Mouse (Mus musculus): ENCODE data around the gene Ccdc32. TPM values are rescaled to one million over a fixed set of nuclear protein-coding genes. Genes with fewer than 3 reads are reported as not detected.
"Not testable (repeated sequence)": the region's sequence is repeated elsewhere in the genome, so short reads cannot be mapped to it uniquely, and the experiment has no call there.

Ccdc32 gene
- polyA plus RNA-seq, 1 experiment, result 0.75 TPM

GRCm38 (mm10) chr2:119018391-119019122 lies 10.6 kb downstream of the Ccdc32 start:
- no peak overlapping the region for H3K4me3 ChIP-seq (replicated peaks)
- peaks cover 4% of the 10 kb centered on the region for H3K4me1 ChIP-seq (ENCODE audit: control insufficient read depth)
- TF ChIP-seq TAL1 (IDR thresholded peaks at IDR 0.05; ENCODE audit: low read length) (no peak), GATA1 (IDR thresholded peaks at IDR 0.05; ENCODE audit: low read length) (no peak)
- H3K36me3 ChIP-seq (ENCODE audit: control insufficient read depth), result peaks cover 45% of the 10 kb centered on the region
- H3K27me3 ChIP-seq (ENCODE audit: control insufficient read depth), result peaks cover 3% of the 10 kb centered on the region; the same call in 1 of the 2 replicates
- peaks cover 7% of the 10 kb centered on the region for H3K9me3 ChIP-seq (ENCODE audit: control insufficient read depth, low read length)

GRCm38 (mm10) chr2:119017647-119018046 lies 11.5 kb downstream of the Ccdc32 start:
- Histone ChIP-seq H3K4me3 (replicated peaks) (no peak overlapping the region), H3K9me3 (ENCODE audit: control insufficient read depth, low read length) (peaks cover 7% of the 10 kb centered on the region), H3K27me3 (ENCODE audit: control insufficient read depth) (peaks cover 3% of the 10 kb centered on the region; the same call in 1 of the 2 replicates), H3K4me1 (ENCODE audit: control insufficient read depth) (peaks cover 4% of the 10 kb centered on the region), H3K36me3 (ENCODE audit: control insufficient read depth) (peaks cover 39% of the 10 kb centered on the region)
- no peak for TF ChIP-seq GATA1 (IDR thresholded peaks at IDR 0.05; ENCODE audit: low read length)
- no peak for TF ChIP-seq TAL1 (IDR thresholded peaks at IDR 0.05; ENCODE audit: low read length)

GRCm38 (mm10) chr2:119016312-119016711 lies 12.9 kb downstream of the Ccdc32 start:
- peaks cover 28% of the 10 kb centered on the region for H3K36me3 ChIP-seq (ENCODE audit: control insufficient read depth)
- H3K4me1 ChIP-seq (ENCODE audit: control insufficient read depth); H3K27me3 ChIP-seq (ENCODE audit: control insufficient read depth); H3K9me3 ChIP-seq (ENCODE audit: control insufficient read depth, low read length); H3K4me3 ChIP-seq (replicated peaks): not testable (repeated sequence)

- Histone ChIP-seq H3K4me3 (replicated peaks) (no peak overlapping the region), H3K27me3 (ENCODE audit: control insufficient read depth) (peaks cover 7% of the 10 kb centered on the region), H3K4me1 (ENCODE audit: control insufficient read depth) (peaks cover 4% of the 10 kb centered on the region), H3K9me3 (ENCODE audit: control insufficient read depth, low read length) (peaks cover 7% of the 10 kb centered on the region), H3K36me3 (ENCODE audit: control insufficient read depth) (peaks cover 23% of the 10 kb centered on the region)
- TF ChIP-seq GATA1 (IDR thresholded peaks at IDR 0.05; ENCODE audit: low read length), result no peak
- TF ChIP-seq TAL1 (IDR thresholded peaks at IDR 0.05; ENCODE audit: low read length), result no peak
Measured at GRCm38 (mm10) chr2:119015604-119016180, 13.5 kb downstream of the Ccdc32 start.

GRCm38 (mm10) chr2:119014989-119015388 lies 14.2 kb downstream of the Ccdc32 start:
- no peak overlapping the region for H3K4me3 ChIP-seq (replicated peaks)
- peaks cover 7% of the 10 kb centered on the region for H3K27me3 ChIP-seq (ENCODE audit: control insufficient read depth)
- H3K36me3 ChIP-seq (ENCODE audit: control insufficient read depth), result peaks cover 17% of the 10 kb centered on the region
- H3K9me3 ChIP-seq (ENCODE audit: control insufficient read depth, low read length), result peaks cover 7% of the 10 kb centered on the region
- H3K4me1 ChIP-seq (ENCODE audit: control insufficient read depth), result peaks cover 4% of the 10 kb centered on the region
- TF ChIP-seq GATA1 (IDR thresholded peaks at IDR 0.05; ENCODE audit: low read length) (no peak), TAL1 (IDR thresholded peaks at IDR 0.05; ENCODE audit: low read length) (no peak)

GRCm38 (mm10) chr2:119009376-119009775 lies 19.8 kb downstream of the Ccdc32 start:
- Histone ChIP-seq H3K36me3 (ENCODE audit: control insufficient read depth) (no peaks in the 10 kb centered on the region), H3K27me3 (ENCODE audit: control insufficient read depth) (peaks cover 4% of the 10 kb centered on the region), H3K4me3 (replicated peaks) (no peak overlapping the region), H3K9me3 (ENCODE audit: control insufficient read depth, low read length) (no peaks in the 10 kb centered on the region), H3K4me1 (ENCODE audit: control insufficient read depth) (peaks cover 9% of the 10 kb centered on the region)
- no peak for TF ChIP-seq GATA1 (IDR thresholded peaks at IDR 0.05; ENCODE audit: low read length)
- TF ChIP-seq TAL1 (IDR thresholded peaks at IDR 0.05; ENCODE audit: low read length), result no peak

GRCm38 (mm10) chr2:119006886-119007285 lies 22.3 kb downstream of the Ccdc32 start:
- Histone ChIP-seq H3K36me3 (ENCODE audit: control insufficient read depth) (no peaks in the 10 kb centered on the region), H3K4me1 (ENCODE audit: control insufficient read depth) (peaks cover 9% of the 10 kb centered on the region), H3K4me3 (replicated peaks) (no peak overlapping the region), H3K9me3 (ENCODE audit: control insufficient read depth, low read length) (no peaks in the 10 kb centered on the region), H3K27me3 (ENCODE audit: control insufficient read depth) (no peaks in the 10 kb centered on the region)
- no peak for TF ChIP-seq TAL1 (IDR thresholded peaks at IDR 0.05; ENCODE audit: low read length)
- no peak for TF ChIP-seq GATA1 (IDR thresholded peaks at IDR 0.05; ENCODE audit: low read length)

- H3K9me3 ChIP-seq (ENCODE audit: control insufficient read depth, low read length), result no peaks in the 10 kb centered on the region
- TF ChIP-seq TAL1 (IDR thresholded peaks at IDR 0.05; ENCODE audit: low read length), result no peak
- TF ChIP-seq GATA1 (IDR thresholded peaks at IDR 0.05; ENCODE audit: low read length), result no peak
- peaks cover 44% of the 10 kb centered on the region for H3K27me3 ChIP-seq (ENCODE audit: control insufficient read depth)
- no peaks in the 10 kb centered on the region for H3K36me3 ChIP-seq (ENCODE audit: control insufficient read depth)
- H3K4me1 ChIP-seq (ENCODE audit: control insufficient read depth), result peaks cover 6% of the 10 kb centered on the region
- H3K4me3 ChIP-seq (replicated peaks), result no peak overlapping the region
Measured at GRCm38 (mm10) chr2:118999025-118999639, 30.1 kb downstream of the Ccdc32 start.

- Histone ChIP-seq H3K27me3 (ENCODE audit: control insufficient read depth) (peaks cover 49% of the 10 kb centered on the region), H3K9me3 (ENCODE audit: control insufficient read depth, low read length) (no peaks in the 10 kb centered on the region), H3K4me3 (replicated peaks) (no peak overlapping the region), H3K36me3 (ENCODE audit: control insufficient read depth) (no peaks in the 10 kb centered on the region), H3K4me1 (ENCODE audit: control insufficient read depth) (peaks cover 6% of the 10 kb centered on the region)
- TF ChIP-seq GATA1 (IDR thresholded peaks at IDR 0.05; ENCODE audit: low read length), result no peak
- no peak for TF ChIP-seq TAL1 (IDR thresholded peaks at IDR 0.05; ENCODE audit: low read length)
Measured at GRCm38 (mm10) chr2:118998115-118998866, 30.9 kb downstream of the Ccdc32 start.

Measured in erythroblast, embryonic 14.5 days (primary cell).